Mouse (Mus musculus) hindbrain, embryonic 12.5 days (tissue): ENCODE results near the gene Shb. TPM values are rescaled to one million over a fixed set of nuclear protein-coding genes. Genes with fewer than 3 reads are reported as not detected.

Experiments
- ATAC-seq: fragments of 200-750 bp; cut with Nextera tagmentation; 2 replicates; pipeline ENCODE4 v1.8.0; 2017; ENCODE audit warnings: moderate TSS enrichment; ENCODE audit not compliant: low FRiP score
- H3K27ac ChIP-seq: fragments of 300-500 bp; sonication (generic); 2 replicates; pipeline ENCODE4 v1.5.1; 2016; ENCODE audit warnings: mild to moderate bottlenecking
- H3K27me3 ChIP-seq: fragments of 300-500 bp; sonication (generic); 2 replicates; pipeline ENCODE4 v1.6.1; 2016; ENCODE audit warnings: mild to moderate bottlenecking
- H3K36me3 ChIP-seq: fragments of 300-500 bp; sonication (generic); 2 replicates; pipeline ENCODE4 v1.6.1; 2016; ENCODE audit warnings: mild to moderate bottlenecking
- H3K4me1 ChIP-seq: fragments of 300-500 bp; sonication (generic); 2 replicates; pipeline ENCODE4 v1.6.1; 2016
- H3K4me2 ChIP-seq: fragments of 300-500 bp; sonication (generic); replicated peaks from 2 replicates; pipeline ENCODE4 v1.6.1; 2016; ENCODE audit warnings: mild to moderate bottlenecking
- H3K4me3 ChIP-seq: fragments of 300-500 bp; sonication (generic); 2 replicates; pipeline ENCODE4 v1.5.1; 2016; ENCODE audit warnings: mild to moderate bottlenecking
- H3K9ac ChIP-seq: fragments of 300-500 bp; sonication (generic); 2 replicates; pipeline ENCODE4 v1.6.1; 2016; ENCODE audit warnings: mild to moderate bottlenecking, moderate library complexity
- H3K9me3 ChIP-seq: fragments of 300-500 bp; sonication (generic); replicated peaks from 2 replicates; pipeline ENCODE4 v1.6.1; 2016; ENCODE audit warnings: mild to moderate bottlenecking
- WGBS: fragments of 180-500 bp; shearing (Covaris S2); methylation state at CpG from one replicate; pipeline ENCODE4 v1.1.7; 2016; 5-methylcytosine and 5-hydroxymethylcytosine counted together
- polyA plus RNA-seq: library from polyadenylated mRNA; unstranded; fragments of >200 nt; fragmentation: Nextera tagmentation; extraction: Ambion mirVana; gene quantifications from 2 replicates; pipeline ENCODE4 v1.2.1, GENCODE M21; 2016

Gene Shb
- polyA plus RNA-seq, 1 experiment from 2014 or later, result 10.0 TPM

GRCm38 (mm10) chr4:45473129-45473528, 59.1 kb downstream of the Shb start:
- H3K9ac ChIP-seq, result no peak overlapping the region
- H3K36me3 ChIP-seq, result peaks cover under 1% of the 10 kb centered on the region; the same call in 1 of the 2 replicates
- H3K4me2 ChIP-seq, result no peak overlapping the region
- peak; percentile 77 for ATAC-seq
- WGBS, result 19% methylated on average over 11 of the region's 11 CpGs
- H3K4me1 ChIP-seq, result peaks cover 75% of the 10 kb centered on the region
- peak overlapping the region; percentile 81 for H3K27ac ChIP-seq
- H3K9me3 ChIP-seq, result no peaks in the 10 kb centered on the region
- no peaks in the 10 kb centered on the region for H3K27me3 ChIP-seq
- H3K4me3 ChIP-seq, result no peak overlapping the region

- H3K9ac ChIP-seq, result no peak overlapping the region
- 51% methylated on average over 6 of the region's 6 CpGs for WGBS
- no peaks in the 10 kb centered on the region for H3K9me3 ChIP-seq
- peaks cover 74% of the 10 kb centered on the region for H3K4me1 ChIP-seq
- peak overlapping the region; percentile 81 for H3K27ac ChIP-seq
- peaks cover 4% of the 10 kb centered on the region; the same call in 1 of the 2 replicates for H3K36me3 ChIP-seq
- no peak overlapping the region for H3K4me2 ChIP-seq
- ATAC-seq, result peak; percentile 72; the same call in 1 of the 2 replicates
- H3K4me3 ChIP-seq, result no peak overlapping the region
- H3K27me3 ChIP-seq, result no peaks in the 10 kb centered on the region
Measured at GRCm38 (mm10) chr4:45472706-45473105, 59.6 kb downstream of the Shb start.

GRCm38 (mm10) chr4:45471654-45472556, 60.4 kb downstream of the Shb start:
- Histone ChIP-seq H3K27me3 (no peaks in the 10 kb centered on the region), H3K4me3 (no peak overlapping the region), H3K36me3 (peaks cover 4% of the 10 kb centered on the region; the same call in 1 of the 2 replicates), H3K4me1 (peaks cover 74% of the 10 kb centered on the region), H3K9ac (no peak overlapping the region), H3K9me3 (no peaks in the 10 kb centered on the region), H3K4me2 (no peak overlapping the region), H3K27ac (peak overlapping the region; percentile 81)
- WGBS, result 63% methylated on average over 11 of the region's 11 CpGs
- no peak; the same call in 1 of the 2 replicates for ATAC-seq

- WGBS, result 74% methylated on average over 6 of the region's 6 CpGs
- Histone ChIP-seq H3K9me3 (no peaks in the 10 kb centered on the region), H3K27me3 (no peaks in the 10 kb centered on the region), H3K27ac (no peak overlapping the region), H3K4me3 (no peak overlapping the region), H3K4me1 (peaks cover 68% of the 10 kb centered on the region), H3K4me2 (no peak overlapping the region), H3K36me3 (peaks cover 4% of the 10 kb centered on the region; the same call in 1 of the 2 replicates), H3K9ac (no peak overlapping the region)
- no peak for ATAC-seq
Measured at GRCm38 (mm10) chr4:45469057-45469456, 63.2 kb downstream of the Shb start.

GRCm38 (mm10) chr4:45468507-45468906, 63.8 kb downstream of the Shb start:
- WGBS, result 83% methylated on average over 6 of the region's 6 CpGs
- Histone ChIP-seq H3K9me3 (no peaks in the 10 kb centered on the region), H3K4me1 (peaks cover 62% of the 10 kb centered on the region), H3K36me3 (peaks cover 4% of the 10 kb centered on the region; the same call in 1 of the 2 replicates), H3K27me3 (no peaks in the 10 kb centered on the region), H3K4me3 (no peak overlapping the region), H3K4me2 (no peak overlapping the region), H3K9ac (no peak overlapping the region), H3K27ac (no peak overlapping the region)
- no peak for ATAC-seq

GRCm38 (mm10) chr4:45467115-45467912, 65.0 kb downstream of the Shb start:
- 74% methylated on average over 12 of the region's 12 CpGs for WGBS
- Histone ChIP-seq H3K27me3 (no peaks in the 10 kb centered on the region; the same call in 1 of the 2 replicates), H3K4me2 (no peak overlapping the region), H3K4me1 (peaks cover 51% of the 10 kb centered on the region), H3K36me3 (peaks cover 4% of the 10 kb centered on the region; the same call in 1 of the 2 replicates), H3K4me3 (no peak overlapping the region), H3K9me3 (no peaks in the 10 kb centered on the region), H3K9ac (no peak overlapping the region), H3K27ac (no peak overlapping the region)
- no peak for ATAC-seq

GRCm38 (mm10) chr4:45464941-45465340, 67.3 kb downstream of the Shb start:
- H3K4me1 ChIP-seq, result peaks cover 45% of the 10 kb centered on the region
- 66% methylated on average over 9 of the region's 9 CpGs for WGBS

GRCm38 (mm10) chr4:45464528-45464927, 67.7 kb downstream of the Shb start:
- no peak for ATAC-seq
- Histone ChIP-seq H3K9me3 (no peaks in the 10 kb centered on the region), H3K9ac (no peak overlapping the region), H3K4me3 (no peak overlapping the region), H3K36me3 (peaks cover 4% of the 10 kb centered on the region; the same call in 1 of the 2 replicates), H3K27me3 (no peaks in the 10 kb centered on the region; the same call in 1 of the 2 replicates), H3K4me1 (peaks cover 45% of the 10 kb centered on the region), H3K27ac (no peak overlapping the region), H3K4me2 (no peak overlapping the region)
- WGBS, result 70% methylated on average over 12 of the region's 12 CpGs

More at GRCm38 (mm10) chr4:45464941-45465340, 67.3 kb downstream of the Shb start:
- H3K36me3 ChIP-seq, result peaks cover 4% of the 10 kb centered on the region; the same call in 1 of the 2 replicates
- H3K27ac ChIP-seq, result no peak overlapping the region
- ATAC-seq, result no peak
- no peaks in the 10 kb centered on the region; the same call in 1 of the 2 replicates for H3K27me3 ChIP-seq
- no peak overlapping the region for H3K4me2 ChIP-seq
- no peaks in the 10 kb centered on the region for H3K9me3 ChIP-seq
- no peak overlapping the region for H3K4me3 ChIP-seq
- no peak overlapping the region for H3K9ac ChIP-seq

- Histone ChIP-seq H3K9ac (no peak overlapping the region), H3K27me3 (no peaks in the 10 kb centered on the region; the same call in 1 of the 2 replicates), H3K4me1 (peaks cover 41% of the 10 kb centered on the region), H3K4me3 (no peak overlapping the region), H3K4me2 (no peak overlapping the region), H3K9me3 (no peaks in the 10 kb centered on the region), H3K36me3 (peaks cover 4% of the 10 kb centered on the region; the same call in 1 of the 2 replicates), H3K27ac (no peak overlapping the region)
- no peak for ATAC-seq
- 88% methylated on average over 3 of the region's 3 CpGs for WGBS
Measured at GRCm38 (mm10) chr4:45464123-45464522, 68.1 kb downstream of the Shb start.

GRCm38 (mm10) chr4:45462628-45463027, 69.6 kb downstream of the Shb start:
- H3K36me3 ChIP-seq, result peaks cover 4% of the 10 kb centered on the region; the same call in 1 of the 2 replicates
- WGBS, result 85% methylated on average over 5 of the region's 5 CpGs

GRCm38 (mm10) chr4:45461661-45462060, 70.6 kb downstream of the Shb start:
- 30% methylated on average over 7 of the region's 7 CpGs for WGBS
- no peak for ATAC-seq
- no peak overlapping the region for H3K9ac ChIP-seq
- peaks cover 20% of the 10 kb centered on the region for H3K4me1 ChIP-seq
- no peaks in the 10 kb centered on the region for H3K9me3 ChIP-seq
- no peak overlapping the region for H3K27ac ChIP-seq
- no peak overlapping the region for H3K4me2 ChIP-seq
- H3K4me3 ChIP-seq, result no peak overlapping the region
- no peaks in the 10 kb centered on the region; the same call in 1 of the 2 replicates for H3K27me3 ChIP-seq
- peaks cover 11% of the 10 kb centered on the region for H3K36me3 ChIP-seq

More at GRCm38 (mm10) chr4:45462628-45463027, 69.6 kb downstream of the Shb start:
- ATAC-seq, result no peak
- no peaks in the 10 kb centered on the region; the same call in 1 of the 2 replicates for H3K27me3 ChIP-seq
- no peak overlapping the region for H3K4me2 ChIP-seq
- no peak overlapping the region for H3K4me3 ChIP-seq
- peaks cover 30% of the 10 kb centered on the region for H3K4me1 ChIP-seq
- no peak overlapping the region for H3K27ac ChIP-seq
- H3K9me3 ChIP-seq, result no peaks in the 10 kb centered on the region
- no peak overlapping the region for H3K9ac ChIP-seq

- Histone ChIP-seq H3K27me3 (no peaks in the 10 kb centered on the region; the same call in 1 of the 2 replicates), H3K4me3 (no peak overlapping the region), H3K4me1 (peaks cover 9% of the 10 kb centered on the region), H3K9ac (no peak overlapping the region), H3K27ac (no peak overlapping the region), H3K9me3 (no peaks in the 10 kb centered on the region), H3K36me3 (peaks cover 11% of the 10 kb centered on the region), H3K4me2 (no peak overlapping the region)
- WGBS, result 69% methylated on average over 9 of the region's 9 CpGs
- no peak for ATAC-seq
Measured at GRCm38 (mm10) chr4:45459375-45459774, 72.9 kb downstream of the Shb start.
